Mouse (Mus musculus): ENCODE measurements around the gene Gpx1. TPM values are rescaled to one million over a fixed set of nuclear protein-coding genes. Genes with fewer than 3 reads are reported as not detected.

Gpx1 gene
- 489 and 518 TPM in 2 replicates for polyA plus RNA-seq (2015; fragmentation: Nextera tagmentation; extraction: Ambion mirVana)

DNA sequence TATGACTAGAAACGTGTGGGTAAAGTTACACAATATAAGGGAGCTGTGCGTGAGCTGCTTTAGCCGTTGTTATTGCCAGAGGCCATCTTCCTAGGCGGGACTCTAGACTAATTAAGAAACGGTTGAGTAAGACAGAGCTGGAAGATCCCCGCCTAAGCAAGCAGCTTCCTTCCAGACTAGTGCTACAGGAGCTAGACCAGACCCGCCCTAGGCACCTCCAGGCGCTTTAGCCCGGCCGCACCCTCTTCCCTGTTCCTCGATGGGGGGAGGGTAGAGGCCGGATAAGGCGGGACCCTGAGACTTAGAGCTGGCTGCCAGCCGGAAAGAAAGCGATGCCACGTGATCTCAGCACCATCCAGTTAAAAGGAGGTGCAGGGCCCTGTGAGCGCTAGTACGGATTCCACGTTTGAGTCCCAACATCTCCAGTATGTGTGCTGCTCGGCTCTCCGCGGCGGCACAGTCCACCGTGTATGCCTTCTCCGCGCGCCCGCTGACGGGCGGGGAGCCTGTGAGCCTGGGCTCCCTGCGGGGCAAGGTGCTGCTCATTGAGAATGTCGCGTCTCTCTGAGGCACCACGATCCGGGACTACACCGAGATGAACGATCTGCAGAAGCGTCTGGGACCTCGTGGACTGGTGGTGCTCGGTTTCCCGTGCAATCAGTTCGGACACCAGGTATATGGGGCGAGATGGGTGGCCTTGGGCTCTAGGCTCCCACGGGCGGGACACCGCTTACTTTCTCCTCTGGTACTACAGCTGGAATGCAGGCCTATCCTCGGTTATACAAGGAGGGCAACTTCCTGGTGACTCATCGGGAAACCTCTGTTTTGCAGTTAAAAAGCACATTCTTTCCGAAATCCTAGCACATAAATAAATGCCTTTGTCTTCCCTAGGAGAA lies at the start of gene Gpx1:
TSS of gene Gpx1 (plus strand) at position 18 of the 896 bp plus-strand sequence.
- Histone ChIP-seq H3K36me3 (ENCODE audit: poor library complexity, severe bottlenecking) (peaks cover 31% of the 10 kb centered on the region), H3K27me3 (no peaks in the 10 kb centered on the region), H3K27ac (peak within 1 kb of the TSS; percentile 91), H3K9ac (peak within 1 kb of the TSS; percentile 86), H3K4me3 (peak within 1 kb of the TSS; percentile 58), H3K4me2 (peak within 1 kb of the TSS; percentile 75), H3K9me3 (replicated peaks) (no peaks in the 10 kb centered on the region), H3K4me1 (peaks cover 20% of the 10 kb centered on the region)
- WGBS, result under 1% methylated on average over 49 of the region's 49 CpGs
- ATAC-seq, result peak; percentile 97

- WGBS, result 63% methylated on average over 2 of the region's 2 CpGs
- H3K4me2 ChIP-seq, result peak overlapping the region; percentile 68
- peaks cover 14% of the 10 kb centered on the region for H3K4me1 ChIP-seq
- H3K9ac ChIP-seq, result peak overlapping the region; percentile 83
- H3K27ac ChIP-seq, result peak overlapping the region; percentile 97
- no peaks in the 10 kb centered on the region for H3K9me3 ChIP-seq (replicated peaks)
- peaks cover 11% of the 10 kb centered on the region for H3K36me3 ChIP-seq (ENCODE audit: poor library complexity, severe bottlenecking)
- peak overlapping the region; percentile 62 for H3K4me3 ChIP-seq
- H3K27me3 ChIP-seq, result no peaks in the 10 kb centered on the region
- ATAC-seq, result no peak
These were observed 49.4 kb upstream of the Gpx1 start for GRCm38 (mm10) chr9:108289347-108289746.

- no peaks in the 10 kb centered on the region for H3K27me3 ChIP-seq
- under 1% methylated on average over 32 of the region's 32 CpGs for WGBS
- peak within 1 kb of the TSS; percentile 83 for H3K9ac ChIP-seq
- H3K4me3 ChIP-seq, result peak within 1 kb of the TSS; percentile 62
- peaks cover 14% of the 10 kb centered on the region for H3K4me1 ChIP-seq
- peak within 1 kb of the TSS; percentile 68 for H3K4me2 ChIP-seq
- no peaks in the 10 kb centered on the region for H3K9me3 ChIP-seq (replicated peaks)
- H3K36me3 ChIP-seq (ENCODE audit: poor library complexity, severe bottlenecking), result peaks cover 19% of the 10 kb centered on the region
- peak; percentile 98 for ATAC-seq
- peak within 1 kb of the TSS; percentile 97 for H3K27ac ChIP-seq
These were observed 48.5 kb upstream of the Gpx1 start, which contains the start of gene Nicn1 for GRCm38 (mm10) chr9:108290016-108290750. Nicn1 (plus strand) TSS chr9:108290429.

GRCm38 (mm10) chr9:108290773-108291172 lies 47.9 kb upstream of the Gpx1 start:
- Histone ChIP-seq H3K9ac (peak overlapping the region; percentile 74), H3K4me3 (peak overlapping the region; percentile 62), H3K27ac (peak overlapping the region; percentile 76), H3K4me2 (peak overlapping the region; percentile 68), H3K27me3 (no peaks in the 10 kb centered on the region), H3K4me1 (peaks cover 14% of the 10 kb centered on the region), H3K9me3 (replicated peaks) (no peaks in the 10 kb centered on the region), H3K36me3 (ENCODE audit: poor library complexity, severe bottlenecking) (peaks cover 22% of the 10 kb centered on the region)
- WGBS, result 41% methylated on average over 6 of the region's 6 CpGs
- ATAC-seq, result no peak

DNA sequence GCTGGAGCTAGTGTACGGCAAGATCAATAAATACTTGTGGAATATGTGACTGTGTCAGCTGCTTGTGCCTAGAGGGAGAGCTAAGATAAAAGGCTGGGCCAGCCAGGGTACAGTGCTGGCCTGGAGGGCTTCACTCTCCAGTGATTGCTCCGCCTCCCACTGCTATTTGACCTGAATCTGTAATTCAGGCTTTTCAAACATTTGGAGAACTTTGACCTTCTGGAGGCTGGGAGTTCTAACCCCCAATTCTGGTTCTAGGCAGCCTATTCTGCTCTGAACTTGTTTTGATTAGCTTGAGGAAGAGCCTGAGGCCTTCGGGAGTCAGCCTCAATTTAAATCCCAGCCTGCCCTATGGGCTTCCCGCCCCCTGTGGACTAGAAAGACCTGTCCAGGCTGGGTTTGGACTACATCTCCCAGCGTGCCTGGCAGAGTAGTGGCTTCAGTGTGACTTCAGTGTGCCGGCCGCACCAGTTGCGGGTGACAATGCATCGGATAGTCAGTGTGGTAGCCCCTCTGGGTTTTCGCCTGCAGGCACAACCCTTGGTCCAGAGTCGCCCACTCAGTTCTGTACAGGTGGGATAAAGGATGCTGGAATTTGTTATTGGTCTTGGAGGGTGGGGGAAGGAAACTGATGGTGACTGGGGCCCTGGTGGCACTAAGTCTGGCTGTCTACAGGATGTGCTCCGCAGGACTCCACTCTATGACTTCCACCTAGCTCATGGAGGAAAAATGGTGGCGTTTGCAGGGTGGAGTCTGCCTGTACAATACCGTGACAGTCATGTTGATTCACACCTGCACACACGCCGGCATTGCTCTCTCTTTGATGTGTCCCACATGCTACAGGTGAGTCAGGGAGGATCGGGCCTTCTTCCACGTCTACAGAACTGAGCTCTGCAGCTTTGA lies 42.0 kb upstream of the Gpx1 start, which contains the start of gene Amt:
TSS of gene Amt (plus strand) at position 401 of the 903 bp plus-strand sequence.
- H3K36me3 ChIP-seq (ENCODE audit: poor library complexity, severe bottlenecking), result peaks cover 39% of the 10 kb centered on the region

GRCm38 (mm10) chr9:108301853-108302252 lies 36.9 kb upstream of the Gpx1 start:
- Histone ChIP-seq H3K36me3 (ENCODE audit: poor library complexity, severe bottlenecking) (peaks cover 42% of the 10 kb centered on the region), H3K4me1 (peaks cover 16% of the 10 kb centered on the region), H3K27me3 (no peaks in the 10 kb centered on the region), H3K4me2 (no peak overlapping the region), H3K27ac (no peak overlapping the region), H3K4me3 (no peak overlapping the region), H3K9ac (no peak overlapping the region), H3K9me3 (replicated peaks) (no peaks in the 10 kb centered on the region)
- WGBS, result 89% methylated on average over 3 of the region's 3 CpGs
- ATAC-seq, result no peak

More for the DNA sequence above, 42.0 kb upstream of the Gpx1 start, which contains the start of gene Amt:
- peaks cover 15% of the 10 kb centered on the region for H3K4me1 ChIP-seq
- peak; percentile 60 for ATAC-seq
- peak within 1 kb of the TSS; percentile 50 for H3K4me2 ChIP-seq
- H3K9me3 ChIP-seq (replicated peaks), result no peaks in the 10 kb centered on the region
- H3K27ac ChIP-seq, result peak within 1 kb of the TSS; percentile 48
- WGBS, result 18% methylated on average over 18 of the region's 18 CpGs
- peak within 1 kb of the TSS; percentile 27 for H3K4me3 ChIP-seq
- no peaks in the 10 kb centered on the region for H3K27me3 ChIP-seq
- H3K9ac ChIP-seq, result peak within 1 kb of the TSS; percentile 56

DNA sequence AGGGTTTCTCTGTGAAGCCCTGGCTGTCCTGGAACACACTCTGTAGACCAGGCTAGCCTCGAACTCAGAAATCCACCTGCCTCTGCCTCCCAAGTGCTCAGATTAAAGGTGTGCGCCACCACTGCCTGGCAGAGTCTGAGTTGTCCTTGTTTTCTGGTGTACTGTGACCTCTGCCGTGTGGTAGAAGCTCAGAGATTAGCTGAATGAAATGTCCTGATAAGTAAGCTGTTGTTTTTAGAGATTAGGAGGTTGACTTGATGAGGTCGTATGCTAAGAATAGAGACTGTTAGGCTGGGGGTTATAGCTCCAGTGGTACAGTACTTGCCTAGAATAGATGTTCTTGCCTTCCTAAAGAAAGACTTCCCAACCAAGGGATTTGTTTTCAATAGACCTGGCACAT lies 34.0 kb upstream of the Gpx1 start:
- no peak overlapping the region for H3K27ac ChIP-seq
- no peaks in the 10 kb centered on the region for H3K9me3 ChIP-seq (replicated peaks)
- H3K9ac ChIP-seq, result peak overlapping the region; percentile 89
- ATAC-seq, result no peak
- peaks cover 37% of the 10 kb centered on the region for H3K36me3 ChIP-seq (ENCODE audit: poor library complexity, severe bottlenecking)
- H3K4me1 ChIP-seq, result peaks cover 34% of the 10 kb centered on the region
- H3K27me3 ChIP-seq, result no peaks in the 10 kb centered on the region
- 93% methylated on average over 4 of the region's 4 CpGs for WGBS
- H3K4me3 ChIP-seq, result peak overlapping the region; percentile 91
- peak overlapping the region; percentile 82 for H3K4me2 ChIP-seq

DNA sequence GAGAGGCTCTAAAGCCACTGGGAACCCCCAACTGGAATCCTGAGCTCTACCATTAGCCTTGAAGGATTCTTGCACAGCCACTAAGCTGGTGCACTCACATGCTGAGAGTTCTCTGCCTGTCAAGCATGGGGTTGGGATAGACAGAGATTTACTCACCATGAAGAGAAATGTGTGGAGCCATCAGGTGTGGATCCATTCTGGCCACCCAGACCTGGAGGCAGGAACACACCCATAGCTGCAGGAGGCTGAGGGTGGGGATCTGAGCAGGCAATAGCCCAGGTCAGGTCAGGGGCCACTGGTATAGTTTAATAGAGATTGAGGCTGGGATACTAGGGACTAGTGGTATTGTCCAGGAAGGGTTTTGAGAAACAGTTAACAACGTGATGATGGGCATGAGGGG lies 33.5 kb upstream of the Gpx1 start:
- Histone ChIP-seq H3K36me3 (ENCODE audit: poor library complexity, severe bottlenecking) (peaks cover 37% of the 10 kb centered on the region), H3K27me3 (no peaks in the 10 kb centered on the region), H3K9me3 (replicated peaks) (no peaks in the 10 kb centered on the region), H3K27ac (peak overlapping the region; percentile 99), H3K4me3 (peak overlapping the region; percentile 91), H3K4me1 (peaks cover 38% of the 10 kb centered on the region), H3K9ac (peak overlapping the region; percentile 89), H3K4me2 (peak overlapping the region; percentile 82)
- WGBS, result 5% methylated on average over 1 of the region's 1 CpGs
- ATAC-seq, result no peak

GRCm38 (mm10) chr9:108305629-108306520 lies 32.8 kb upstream of the Gpx1 start, which contains the start of the genes Rhoa and Tcta:
Rhoa (plus strand) TSS chr9:108306129.
Tcta (minus strand) TSS chr9:108306160.
- ATAC-seq, result peak; percentile 98
- H3K36me3 ChIP-seq (ENCODE audit: poor library complexity, severe bottlenecking), result peaks cover 32% of the 10 kb centered on the region
- peak within 1 kb of the TSS; percentile 99 for H3K27ac ChIP-seq
- no peaks in the 10 kb centered on the region for H3K27me3 ChIP-seq
- WGBS, result under 1% methylated on average over 63 of the region's 81 CpGs
- H3K4me3 ChIP-seq, result peak within 1 kb of the TSS; percentile 91
- no peaks in the 10 kb centered on the region for H3K9me3 ChIP-seq (replicated peaks)
- peaks cover 42% of the 10 kb centered on the region for H3K4me1 ChIP-seq
- peak within 1 kb of the TSS; percentile 92 for H3K9ac ChIP-seq
- H3K4me2 ChIP-seq, result peak within 1 kb of the TSS; percentile 82

DNA sequence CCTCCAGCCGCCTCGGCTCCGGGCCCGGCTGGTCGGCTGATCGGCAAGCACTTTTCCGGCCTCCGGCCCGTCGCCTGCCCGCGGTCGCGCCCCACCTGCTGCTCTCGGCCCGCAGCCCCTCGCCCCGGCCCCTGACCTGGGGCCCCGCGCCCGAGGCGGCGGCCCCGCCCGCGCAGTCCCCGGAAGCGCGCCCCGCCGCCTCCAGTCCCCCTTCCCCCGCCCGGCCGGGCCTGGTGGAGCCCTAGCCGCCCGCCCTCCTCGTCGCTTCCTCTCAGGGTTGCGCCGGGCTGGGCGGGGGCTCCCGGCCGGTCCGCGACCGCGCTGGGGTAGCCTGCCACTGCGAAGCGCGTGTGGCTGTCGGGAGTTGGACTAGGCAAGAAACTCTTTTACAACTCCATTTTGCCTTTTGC lies 32.1 kb upstream of the Gpx1 start:
- Histone ChIP-seq H3K4me1 (peaks cover 49% of the 10 kb centered on the region), H3K4me3 (peak overlapping the region; percentile 91), H3K4me2 (peak overlapping the region; percentile 82), H3K36me3 (ENCODE audit: poor library complexity, severe bottlenecking) (peaks cover 26% of the 10 kb centered on the region), H3K9me3 (replicated peaks) (no peaks in the 10 kb centered on the region), H3K27ac (peak overlapping the region; percentile 99), H3K9ac (peak overlapping the region; percentile 92), H3K27me3 (no peaks in the 10 kb centered on the region)
- WGBS, result under 1% methylated on average over 37 of the region's 51 CpGs
- ATAC-seq, result peak; percentile 71
